Mouse (Mus musculus) G1E (cell line): Measurements from ENCODE around the gene Rptor.

Source experiments
- CTCF ChIP-seq: IDR thresholded peaks from 2 replicates; pipeline ENCODE4 v1.5.1; 2012; ENCODE audit warnings: low read depth, low read length, inconsistent platforms, mixed read lengths
- GATA1 ChIP-seq: IDR thresholded peaks from 2 replicates; pipeline ENCODE4 v1.6.1; 2012; ENCODE audit warnings: borderline replicate concordance, low read length, inconsistent platforms, mixed read lengths
- GATA2 ChIP-seq: IDR thresholded peaks from 2 replicates; pipeline ENCODE4 v1.6.1; 2012; ENCODE audit warnings: low read depth, low read length, inconsistent platforms, borderline replicate concordance
- POLR2AphosphoS5 ChIP-seq: IDR thresholded peaks from 2 replicates; pipeline ENCODE4 v1.6.1; 2012; ENCODE audit warnings: low read depth, low read length, inconsistent platforms; ENCODE audit not compliant: insufficient replicate concordance
- TAL1 ChIP-seq: conservative IDR thresholded peaks from 2 replicates; pipeline ENCODE4 v1.6.1; 2012; ENCODE audit warnings: low read depth, low read length, inconsistent platforms, mixed read lengths

GRCm38 (mm10) chr11:119821514-119821913, 218.8 kb downstream of the Rptor start:
- no peak for TF ChIP-seq CTCF
- no peak for TF ChIP-seq GATA1
- no peak for TF ChIP-seq POLR2AphosphoS5
- TF ChIP-seq GATA2: no peak
- TF ChIP-seq TAL1: no peak
